Mouse (Mus musculus) adrenal gland, adult (tissue): ENCODE measurements at regions not wholly inside any gene's neighbourhood (a gene's known extent, or its start where the extent isn't known, plus 50 kb on each side); places are given as distances from the start of the nearest gene placed in this dataset.
A peak's percentile ranks its signal among the peaks of the same experiment; 100 is the strongest.

Experiments
- DNase-seq, 2 experiments: peaks; one replicate each; pipeline ENCODE4 v3.0.0; 2022 to 2023; ENCODE audit warnings: low spot score in 1 of 2; ENCODE audit not compliant: inconsistent age in 2 of 2

DNA sequence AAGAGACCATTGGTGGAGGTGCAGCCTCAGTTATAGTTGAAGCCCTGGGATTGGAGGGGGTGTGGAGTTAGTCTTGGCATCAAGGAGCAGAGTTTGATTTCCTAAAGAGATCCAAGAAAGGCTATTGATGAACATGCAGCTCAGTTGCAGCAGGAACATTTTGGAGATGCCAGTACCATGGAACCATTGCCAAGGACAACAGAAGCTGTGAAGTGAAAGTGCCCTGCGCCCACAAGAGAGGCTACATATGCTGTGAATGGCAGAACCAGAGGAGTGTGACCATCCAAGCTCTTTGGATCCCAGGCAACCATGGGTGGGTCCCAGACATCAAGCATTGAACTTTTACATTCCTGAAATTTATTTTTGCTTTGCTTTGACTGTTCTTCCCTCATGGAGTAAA lies 539.2 kb upstream of the Mpdz start:
- DNase-seq, result no peak

DNA sequence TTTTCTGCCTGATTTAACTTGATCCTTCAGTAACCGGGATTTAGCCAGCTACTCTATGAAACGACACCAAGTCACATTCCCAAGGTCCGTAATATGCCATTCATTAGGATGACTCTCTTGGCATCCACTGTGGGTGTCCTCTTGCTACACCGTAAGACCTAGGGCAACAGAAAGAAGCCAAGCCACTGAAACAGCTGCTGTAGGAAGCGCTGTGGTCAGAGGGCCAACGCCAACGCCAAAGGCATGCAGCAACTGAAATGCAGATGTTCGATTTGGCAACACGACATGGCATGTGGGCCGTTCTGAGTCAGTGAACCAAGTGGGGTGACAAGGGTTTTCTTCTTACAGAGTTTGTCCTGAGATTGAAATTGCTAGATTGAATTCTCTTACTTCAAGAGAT lies 527.9 kb upstream of the Mpdz start:
- no peak for DNase-seq

DNA sequence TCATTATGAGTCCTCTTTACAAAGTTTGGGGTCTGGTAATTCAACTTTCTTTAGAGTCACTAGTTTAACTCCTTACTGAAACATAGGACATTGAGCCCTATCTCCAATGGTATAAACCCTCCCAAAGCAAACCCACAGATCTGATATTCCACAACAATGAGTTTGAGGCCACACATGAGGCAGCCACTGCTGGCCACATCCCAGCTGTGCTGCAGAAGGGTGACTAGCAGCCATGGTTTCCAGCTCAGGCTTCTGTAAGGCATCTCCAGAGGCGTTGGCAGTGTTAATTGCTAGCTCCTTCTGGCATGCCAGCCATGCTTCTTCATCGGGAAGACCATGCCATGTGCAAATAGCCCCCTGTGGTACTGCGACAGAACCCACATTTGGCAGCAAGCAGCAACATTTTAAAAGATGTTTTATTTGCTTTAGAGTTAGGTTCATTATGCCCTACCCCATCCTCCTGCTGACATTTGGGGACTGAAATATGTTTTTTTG lies 527.1 kb upstream of the Mpdz start:
- DNase-seq, result no peak

DNA sequence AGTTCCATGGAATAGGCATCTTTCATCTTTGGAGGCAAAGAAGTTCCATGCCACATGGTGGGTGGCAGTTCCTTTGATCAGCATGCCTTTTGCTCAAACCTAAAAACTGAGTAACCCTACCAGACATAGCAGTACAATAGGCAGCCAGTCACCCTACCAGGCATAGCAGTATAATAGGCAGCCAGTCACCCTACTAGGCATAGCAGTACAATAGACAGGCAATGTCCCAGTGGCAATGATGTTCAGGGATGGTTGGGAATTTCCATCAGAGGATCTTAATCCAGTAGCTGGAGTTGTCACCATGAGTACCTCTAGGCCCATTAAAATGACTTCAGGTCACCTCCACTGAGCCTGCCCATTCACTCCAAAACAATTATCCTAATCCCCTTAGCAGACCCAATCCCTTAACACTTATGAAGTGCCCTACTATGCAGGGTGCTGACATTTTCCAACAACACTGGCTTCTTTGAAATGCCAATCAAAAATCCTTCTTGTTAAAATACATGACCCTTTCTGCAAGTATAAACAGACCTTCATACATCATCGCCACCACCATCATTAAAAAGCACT lies 523.5 kb upstream of the Mpdz start:
- DNase-seq, result no peak

DNA sequence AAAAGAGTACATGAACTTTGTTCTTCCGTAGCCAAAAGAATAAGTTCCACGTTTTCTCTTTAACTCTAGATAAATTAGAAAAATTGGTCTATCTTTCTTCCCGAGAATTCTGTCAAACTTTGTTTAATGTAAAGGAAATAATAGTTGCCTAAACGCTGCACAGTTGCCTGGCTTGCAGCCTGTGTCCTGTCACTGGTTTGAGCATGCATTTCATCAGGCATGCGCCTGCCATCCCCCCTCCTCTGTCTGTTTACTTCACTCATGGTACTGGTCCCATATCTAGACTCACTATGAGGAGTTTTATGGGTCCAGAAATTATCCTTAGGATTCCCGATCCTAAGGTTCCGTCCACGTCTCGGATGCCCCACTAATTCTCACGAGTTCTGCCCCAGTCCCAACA lies 520.5 kb upstream of the Mpdz start:
- DNase-seq, result no peak

DNA sequence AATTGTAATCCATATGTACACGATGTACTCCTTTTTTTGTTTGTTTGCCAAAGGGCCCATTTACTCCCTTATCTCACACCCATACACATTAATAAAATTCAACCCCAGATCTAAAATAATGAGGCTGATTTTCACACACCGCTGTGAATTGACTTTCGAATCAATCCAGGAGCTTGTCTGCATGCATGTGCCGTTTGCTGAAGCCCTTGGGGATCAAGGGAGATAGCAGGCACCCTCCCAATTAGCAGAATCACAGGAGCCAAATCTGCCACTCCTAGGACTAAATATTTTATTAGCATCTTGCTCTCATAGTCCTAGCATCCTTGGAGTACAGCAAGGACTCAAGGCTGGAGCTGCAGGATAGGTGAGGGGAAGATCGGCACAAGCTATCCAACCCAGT lies 520.0 kb upstream of the Mpdz start:
- DNase-seq, result no peak

DNA sequence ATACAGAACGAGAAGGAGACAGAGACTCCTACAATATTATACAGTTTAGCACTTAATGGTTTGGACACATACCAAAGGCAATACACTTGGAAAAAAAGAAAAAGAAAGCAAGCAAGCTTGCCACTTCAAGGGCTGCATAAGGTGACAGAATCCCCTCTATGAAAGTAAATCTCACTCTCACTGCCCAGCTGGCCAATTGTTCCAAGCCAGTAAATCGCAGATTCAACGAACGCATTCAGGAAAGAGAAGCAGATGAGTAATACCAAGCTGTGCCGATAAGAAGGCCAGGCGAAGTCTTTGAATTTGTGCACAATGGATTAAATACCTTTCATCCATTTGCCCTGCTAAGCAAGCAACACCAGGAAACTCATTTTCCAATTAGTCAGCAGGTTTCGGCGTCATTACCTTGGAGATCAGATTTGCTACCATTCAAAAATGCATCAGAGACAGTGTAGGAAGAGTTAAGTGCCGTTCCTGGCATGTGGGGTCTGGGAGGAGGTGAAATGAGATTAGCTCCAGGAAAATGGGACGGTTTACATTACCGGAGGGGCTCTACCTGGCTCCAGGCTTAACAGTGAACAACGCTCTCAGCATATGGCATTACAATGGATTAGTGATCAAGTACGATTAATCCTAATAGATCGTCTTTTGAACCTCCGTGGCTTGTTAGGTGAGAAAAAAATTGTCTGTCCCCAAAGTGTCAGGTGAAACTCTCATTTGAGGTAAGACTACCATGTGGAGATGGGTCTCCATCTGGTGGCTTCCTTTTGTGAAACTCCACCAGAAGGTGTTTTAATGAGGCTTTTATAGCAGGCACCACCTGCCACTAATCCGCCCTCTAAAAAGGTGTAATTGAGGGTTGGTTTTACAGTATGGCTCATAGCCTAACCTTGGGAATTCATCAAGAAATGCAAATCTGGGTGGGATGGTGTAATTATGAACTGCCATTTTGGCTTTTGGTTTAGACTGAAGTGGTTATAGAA lies 518.2 kb upstream of the Mpdz start:
- DNase-seq, result no peak

DNA sequence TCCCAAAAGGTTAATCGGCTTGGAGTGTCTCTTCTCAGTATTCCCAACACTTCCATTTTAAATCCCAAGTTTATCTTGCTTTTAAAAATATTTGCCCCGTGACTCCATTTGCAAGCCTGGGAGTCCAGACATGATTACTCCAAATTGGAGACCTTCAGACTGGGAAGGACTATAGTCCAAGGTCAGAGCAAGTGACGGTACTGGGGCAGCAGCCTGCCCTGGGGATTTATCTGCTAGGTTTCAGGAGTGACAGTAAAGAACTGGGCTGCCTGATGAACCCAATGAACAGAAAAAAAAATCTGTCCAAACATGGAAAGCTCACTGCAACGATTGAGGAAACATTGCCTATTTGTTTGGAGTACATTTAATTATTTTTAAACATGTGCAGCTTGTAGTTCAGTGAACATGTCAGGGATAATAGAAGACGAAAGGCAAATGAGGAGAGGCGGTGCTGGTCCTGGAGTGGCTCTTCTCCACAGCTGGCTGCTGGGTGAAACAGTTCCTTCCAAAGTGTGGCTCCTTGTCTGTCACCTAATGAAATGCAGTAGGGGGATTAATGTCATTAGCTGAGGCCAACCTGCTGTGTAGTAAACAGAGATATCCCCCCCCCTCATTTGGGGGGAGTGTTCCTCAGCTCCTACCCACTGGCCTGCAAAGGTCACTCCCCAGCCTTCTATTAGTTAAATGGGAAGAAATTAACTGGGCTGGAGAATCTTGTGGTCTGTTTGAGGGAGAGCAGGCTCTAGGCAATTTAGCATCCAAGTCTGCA lies 514.5 kb upstream of the Mpdz start:
- peak; percentile 43 to 68 for DNase-seq

DNA sequence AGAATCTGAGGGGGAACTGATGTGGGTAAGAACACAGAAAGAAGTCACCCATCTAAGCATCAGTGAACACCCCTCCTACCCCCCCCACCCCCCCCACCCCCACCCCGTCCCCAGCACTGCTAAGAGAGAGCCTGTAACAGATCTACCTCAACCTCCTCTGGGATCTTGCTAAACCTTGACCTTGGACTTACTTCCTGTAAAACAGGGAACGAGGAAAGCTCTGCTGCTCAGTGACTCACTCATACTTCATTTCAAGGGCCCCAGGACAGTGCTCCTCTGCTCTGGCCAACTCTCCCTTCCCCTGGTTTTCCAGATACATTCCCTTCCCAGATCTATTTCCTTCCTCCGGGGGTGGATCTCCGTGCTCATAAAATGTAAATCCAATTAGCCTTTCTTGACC lies 510.4 kb upstream of the Mpdz start:
- peak; percentile 40 to 76 for DNase-seq

DNA sequence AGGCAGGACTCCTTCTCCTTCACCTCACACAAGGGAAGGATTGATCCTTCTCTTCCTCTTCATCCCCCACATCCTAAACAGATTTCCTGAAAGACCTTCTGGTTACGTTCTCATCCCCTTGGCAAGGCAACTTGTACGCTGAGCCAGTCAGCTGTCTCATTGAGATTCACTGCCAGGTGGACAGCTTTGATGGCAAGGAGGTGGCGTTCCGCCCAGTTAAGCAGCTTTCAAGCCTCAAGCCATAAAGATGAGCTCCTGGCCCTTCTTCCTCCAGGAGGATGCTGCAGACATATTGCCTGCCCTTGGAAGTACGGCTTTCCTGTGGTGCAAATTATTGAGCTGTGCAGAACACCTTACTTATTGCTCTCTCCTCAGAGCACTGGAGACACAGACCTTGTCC lies 494.8 kb upstream of the Mpdz start:
- no peak for DNase-seq

DNA sequence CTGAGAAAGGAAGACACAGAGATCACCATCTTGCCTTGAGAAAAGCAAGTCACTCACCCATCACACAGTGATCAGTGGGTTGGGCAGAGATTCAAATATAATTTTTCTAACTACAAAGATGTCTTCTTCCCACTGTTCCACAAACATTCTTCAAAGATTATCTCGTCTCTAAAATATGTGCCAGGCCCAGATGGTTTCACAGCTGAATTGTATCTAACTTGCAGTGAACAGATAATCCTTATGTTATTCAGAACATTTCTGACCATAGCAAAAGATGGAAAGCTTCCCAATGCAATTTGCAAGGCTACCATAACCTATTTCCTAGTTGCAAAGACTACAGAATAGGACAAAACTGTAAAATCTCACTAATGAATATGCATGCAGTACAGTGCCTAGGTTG lies 488.3 kb upstream of the Mpdz start:
- DNase-seq, result no peak

DNA sequence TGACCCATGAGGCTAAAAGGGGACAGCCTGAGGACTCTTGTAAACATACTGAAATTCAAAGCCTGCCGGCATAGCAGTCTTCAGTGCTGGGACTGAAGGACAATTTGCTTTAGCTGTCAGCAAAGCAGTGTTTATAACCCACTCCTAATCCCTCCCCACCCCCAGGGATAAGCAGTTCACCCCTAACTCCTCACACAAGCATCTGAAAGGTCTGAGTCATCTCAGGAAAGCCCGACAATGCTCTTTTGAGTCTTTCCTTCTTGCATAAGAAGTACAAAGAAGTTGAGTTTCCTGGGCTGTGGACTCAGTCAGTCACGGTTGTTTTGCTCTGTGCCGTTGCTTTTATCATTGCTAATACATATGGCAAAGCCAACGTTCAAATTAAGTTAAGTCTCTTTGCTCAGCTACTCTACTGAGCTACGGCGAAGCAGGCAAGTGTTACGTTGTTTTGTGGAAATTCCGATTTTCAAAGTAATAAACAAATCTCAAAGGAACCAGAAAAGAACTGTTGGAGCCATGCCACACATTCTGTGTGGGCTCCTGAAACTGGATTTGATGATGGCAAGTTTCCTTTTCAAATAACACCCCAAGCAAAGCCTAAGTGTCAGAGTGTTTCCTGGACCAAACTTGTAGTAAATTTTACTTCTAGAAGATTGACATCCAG lies 486.1 kb upstream of the Mpdz start:
- DNase-seq, result no peak

DNA sequence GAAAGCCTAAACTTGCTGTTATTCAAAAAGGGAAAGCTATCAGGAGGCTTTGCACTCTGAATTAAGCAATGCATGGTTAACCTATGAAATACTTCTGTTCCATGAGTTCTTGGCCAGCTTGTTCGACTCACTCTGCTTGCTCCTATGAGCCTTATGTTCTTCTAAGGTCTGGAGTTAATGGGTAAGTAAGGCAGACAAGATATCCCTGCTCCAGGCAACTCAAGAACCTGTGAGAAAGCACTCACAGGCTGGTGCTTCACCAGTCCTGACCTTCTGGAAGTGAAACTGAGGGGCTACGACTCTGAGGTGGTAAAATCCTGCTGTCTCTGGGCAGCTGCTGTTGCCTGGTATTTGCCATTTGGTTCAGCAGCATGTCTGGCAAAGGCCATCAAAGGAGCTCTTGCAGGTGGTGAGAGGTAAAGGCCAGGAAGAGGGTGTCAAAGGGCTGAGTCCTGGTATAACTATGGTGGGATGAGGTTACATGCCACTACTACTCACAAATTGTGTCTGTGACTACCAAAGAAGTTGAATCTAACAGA lies 484.6 kb upstream of the Mpdz start:
- no peak for DNase-seq

DNA sequence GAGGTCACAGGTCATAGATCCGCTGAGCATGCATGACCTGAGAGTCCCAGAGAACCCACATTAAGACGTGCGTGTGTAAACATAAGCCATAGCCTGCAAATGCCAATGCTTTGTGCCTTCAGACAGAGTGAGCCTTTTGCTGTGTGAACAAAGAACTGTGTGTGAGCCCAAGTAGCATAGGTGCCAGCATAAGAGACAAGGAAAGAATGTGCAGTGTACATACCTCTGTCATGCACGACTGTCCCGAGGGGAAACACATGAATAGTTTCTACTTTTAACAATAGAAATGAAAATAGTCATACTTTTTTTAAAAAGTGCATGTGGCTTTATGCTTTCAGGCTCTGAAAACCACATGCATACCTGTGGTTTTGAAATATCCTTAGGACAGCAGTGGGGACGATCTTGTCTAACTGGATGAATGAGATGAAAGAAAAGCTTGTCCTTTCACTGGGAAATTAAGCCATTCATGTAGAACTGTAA lies 484.1 kb upstream of the Mpdz start:
- no peak for DNase-seq

DNA sequence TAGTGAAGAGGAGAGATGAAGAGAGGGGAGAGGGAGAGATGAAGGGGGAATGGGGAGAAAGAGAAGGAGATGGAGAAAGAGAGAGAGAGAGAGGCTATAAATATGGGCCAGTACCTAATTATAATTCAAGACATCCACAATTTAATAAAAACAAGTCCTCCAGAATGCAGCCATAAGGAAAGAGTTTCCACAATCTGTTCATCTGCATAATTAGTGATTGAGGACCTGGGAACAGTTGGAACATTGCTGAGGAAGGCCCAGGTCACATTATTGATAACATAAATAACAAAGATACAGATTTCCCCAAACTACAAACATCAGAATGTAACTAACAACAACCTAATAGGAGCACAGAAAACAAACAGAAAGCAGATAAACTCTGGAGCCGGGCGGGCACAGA lies 483.0 kb upstream of the Mpdz start:
- no peak for DNase-seq

DNA sequence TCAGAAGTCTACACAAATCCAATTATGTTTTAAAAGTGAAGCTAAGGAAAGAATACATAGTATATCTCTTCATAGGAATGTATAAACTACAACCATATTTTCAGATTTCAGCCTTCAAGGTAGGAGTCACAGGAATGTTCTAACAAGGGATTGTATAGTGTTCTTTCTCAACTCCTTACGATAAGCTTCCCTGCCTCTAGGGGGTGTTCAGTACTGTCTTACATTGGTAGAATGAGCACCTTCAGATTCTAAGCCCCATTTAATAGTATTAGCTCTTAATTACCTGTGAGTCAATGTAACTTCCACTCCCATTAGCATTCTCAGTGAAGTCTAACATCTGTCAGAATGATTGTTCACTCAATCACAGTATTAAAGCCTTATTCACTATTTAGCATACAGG lies 481.5 kb upstream of the Mpdz start:
- no peak for DNase-seq

DNA sequence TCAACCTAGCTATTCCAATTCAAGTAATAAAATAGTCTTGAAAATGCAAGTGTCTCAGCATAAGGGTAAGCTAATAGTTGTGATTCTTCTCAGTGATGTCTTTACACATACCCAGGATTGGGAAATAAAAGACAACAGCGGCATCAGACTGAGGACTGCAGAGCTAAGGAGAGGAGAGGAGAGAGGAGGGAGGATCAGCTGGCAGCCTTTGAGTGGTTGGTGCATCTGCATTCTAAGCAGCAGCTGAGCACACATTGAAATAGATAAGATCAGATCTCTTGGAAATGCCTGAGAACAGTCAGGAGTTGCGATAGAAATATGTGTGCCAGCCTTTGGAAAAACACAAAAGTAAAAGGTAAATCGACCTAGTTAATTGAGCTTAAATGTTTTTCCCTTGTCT lies 480.3 kb upstream of the Mpdz start:
- no peak for DNase-seq

DNA sequence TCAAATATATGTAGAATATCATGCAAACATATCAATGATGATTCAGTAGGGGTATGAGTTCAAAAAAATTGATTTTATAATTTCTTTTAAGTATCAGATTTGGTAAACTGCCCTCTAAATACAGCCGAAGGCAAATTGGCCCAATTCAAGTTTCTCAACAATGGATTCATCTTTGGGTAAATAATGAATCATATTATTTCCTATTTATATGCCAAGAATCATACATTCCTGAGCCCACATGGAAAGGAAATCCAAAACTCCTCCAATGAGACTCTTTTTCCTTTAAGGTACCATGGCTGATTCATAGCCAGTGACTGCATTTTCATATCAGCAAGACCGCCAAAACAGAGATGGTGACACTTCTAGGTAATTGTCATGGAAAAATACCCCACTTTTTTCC lies 472.4 kb upstream of the Mpdz start:
- no peak for DNase-seq

DNA sequence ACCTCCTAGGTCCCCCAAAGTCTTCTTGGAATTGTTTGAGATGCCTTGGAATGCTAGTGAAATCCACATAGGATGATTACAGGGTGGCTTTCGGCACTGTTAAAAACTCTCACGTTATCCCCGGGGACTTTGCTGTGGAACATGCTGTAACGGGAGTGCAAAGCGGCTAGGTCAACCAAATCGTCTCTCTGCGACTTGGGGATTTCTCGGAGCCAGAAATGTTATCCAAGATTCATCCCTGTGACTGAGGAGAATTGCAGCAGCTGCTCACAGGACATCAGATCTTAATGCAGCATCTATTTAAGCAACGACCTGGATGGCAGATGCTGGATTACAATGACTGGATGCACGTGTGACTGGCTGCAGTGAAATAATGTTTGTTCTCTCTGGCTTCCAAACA lies 470.7 kb upstream of the Mpdz start:
- peak in 1 of 2 experiments; percentile 53 for DNase-seq

DNA sequence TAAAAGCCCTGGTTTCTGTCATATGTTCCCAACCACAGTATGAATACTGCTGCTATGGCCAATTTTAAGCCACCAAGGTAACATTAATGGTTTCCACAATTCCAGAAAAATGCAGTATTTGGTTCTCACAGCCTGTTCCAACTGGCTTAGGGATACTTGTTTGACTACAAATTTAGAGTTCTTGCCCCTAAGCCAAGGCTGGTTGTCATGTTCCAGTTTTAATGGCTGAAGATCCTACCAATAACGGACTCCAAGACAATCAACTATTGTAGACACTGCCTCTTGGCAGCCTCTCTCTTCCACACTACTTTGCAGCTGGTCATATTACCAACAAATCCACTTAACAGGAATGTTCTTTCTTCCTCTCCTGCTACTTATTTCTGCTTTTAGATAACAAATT lies 470.0 kb upstream of the Mpdz start:
- DNase-seq, result no peak
